Mouse (Mus musculus) lung, postnatal 14 days (tissue): ENCODE results near the gene Synj1.

ENCODE experiments used
- DNase-seq: peaks from one replicate; pipeline ENCODE4 v3.0.0; 2021

Gene Synj1

GRCm38 (mm10) chr16:91011021-91011683, at the start of gene Synj1:
Gene Synj1 (minus strand): TSS chr16:91011308.
- peak; percentile 91 for DNase-seq

- DNase-seq, result no peak
Observed at GRCm38 (mm10) chr16:91057741-91058140, 46.6 kb upstream of the Synj1 start.

- DNase-seq, result no peak
Observed at GRCm38 (mm10) chr16:91057261-91057660, 46.2 kb upstream of the Synj1 start.

GRCm38 (mm10) chr16:91056043-91056821, 45.1 kb upstream of the Synj1 start:
- no peak for DNase-seq

- DNase-seq, result no peak
Observed at GRCm38 (mm10) chr16:91055150-91055549, 44.0 kb upstream of the Synj1 start.

- no peak for DNase-seq
Observed at GRCm38 (mm10) chr16:91053599-91053998, 42.5 kb upstream of the Synj1 start.

GRCm38 (mm10) chr16:91045511-91045910, 34.4 kb upstream of the Synj1 start:
- DNase-seq, result peak; percentile 68

- DNase-seq, result peak; percentile 99
Observed at GRCm38 (mm10) chr16:91044270-91045182, 33.4 kb upstream of the Synj1 start, which contains the start of gene Paxbp1. Gene Paxbp1 (minus strand): TSS chr16:91044543.

- DNase-seq, result peak; percentile 58
Observed at GRCm38 (mm10) chr16:91043461-91044248, 32.5 kb upstream of the Synj1 start.

- no peak for DNase-seq
Observed at GRCm38 (mm10) chr16:91042640-91043039, 31.5 kb upstream of the Synj1 start.

GRCm38 (mm10) chr16:91035866-91036265, 24.8 kb upstream of the Synj1 start:
- no peak for DNase-seq

- DNase-seq, result no peak
Observed at GRCm38 (mm10) chr16:91030751-91031150, 19.6 kb upstream of the Synj1 start.

- no peak for DNase-seq
Observed at GRCm38 (mm10) chr16:91029901-91030300, 18.8 kb upstream of the Synj1 start.

GRCm38 (mm10) chr16:91029161-91029743, 18.1 kb upstream of the Synj1 start:
- DNase-seq, result no peak

GRCm38 (mm10) chr16:91026290-91026689, 15.2 kb upstream of the Synj1 start:
- no peak for DNase-seq

- peak; percentile 19 for DNase-seq
Observed at GRCm38 (mm10) chr16:91023384-91023783, 12.3 kb upstream of the Synj1 start.

- DNase-seq, result no peak
Observed at GRCm38 (mm10) chr16:91020842-91021483, 9.9 kb upstream of the Synj1 start.

GRCm38 (mm10) chr16:91019476-91019875, 8.4 kb upstream of the Synj1 start:
- DNase-seq, result no peak

- no peak for DNase-seq
Observed at GRCm38 (mm10) chr16:91015761-91016160, 4.7 kb upstream of the Synj1 start.

- no peak for DNase-seq
Observed at GRCm38 (mm10) chr16:91011847-91012246, 739 bp upstream of the Synj1 start.

GRCm38 (mm10) chr16:91010581-91011020, 507 bp downstream of the Synj1 start:
- no peak for DNase-seq
